Mouse (Mus musculus): ENCODE results near the gene Arhgap10.

DNA sequence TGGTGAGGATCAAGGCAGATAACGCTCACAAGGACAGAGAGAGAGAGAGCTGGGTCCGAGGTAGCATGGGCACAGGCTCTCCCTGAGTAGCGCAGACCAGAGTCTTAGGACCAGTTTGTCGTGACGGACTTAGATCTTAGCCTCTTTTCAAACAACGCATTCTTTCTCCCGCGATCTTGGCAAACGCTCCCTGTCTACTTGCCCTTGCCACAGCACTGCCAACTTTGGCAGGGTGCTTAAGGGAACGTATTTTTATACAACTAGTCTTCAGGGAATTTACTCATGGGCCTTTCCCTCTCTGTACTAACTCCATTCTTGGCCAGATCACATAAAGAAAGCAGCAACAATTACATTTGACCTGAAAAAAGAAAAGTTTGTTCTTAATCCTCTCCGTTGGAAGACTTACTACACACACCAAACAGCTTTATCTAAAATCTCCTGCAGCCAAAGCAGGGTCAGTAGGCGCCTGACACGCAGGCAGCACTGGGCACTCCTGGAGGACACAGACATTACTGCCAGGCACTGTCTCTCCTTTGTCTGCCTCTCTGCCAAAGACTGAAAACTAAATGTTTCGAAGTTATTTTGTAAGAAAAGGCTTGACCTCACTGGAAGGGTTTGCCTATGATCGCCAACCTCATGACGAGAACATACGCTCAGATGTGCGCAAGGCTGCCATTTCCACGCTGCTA is 109.1 kb downstream of the Arhgap10 start:
- TF ChIP-seq CTCF (IDR thresholded peaks at IDR 0.05; ENCODE audit: low read depth) (no peak), EP300 (IDR thresholded peaks at IDR 0.05; ENCODE audit: low read depth) (no peak)

Data from heart, postnatal 0 days (tissue).